Mouse (Mus musculus) embryonic facial prominence, embryonic 12.5 days (tissue): Measurements from ENCODE around the gene Jpt1. TPM values are rescaled to one million over a fixed set of nuclear protein-coding genes. Genes with fewer than 3 reads are reported as not detected.
"Not testable (repeated sequence)": the region's sequence is repeated elsewhere in the genome, so short reads cannot be mapped to it uniquely, and the experiment has no call there.

Source experiments
- ATAC-seq: fragments of 200-750 bp; cut with Nextera tagmentation; 2 replicates; pipeline ENCODE4 v1.8.0; 2017; ENCODE audit not compliant: insufficient number of reproducible peaks, insufficient read depth, low FRiP score, low TSS enrichment
- H3K27ac ChIP-seq: fragments of 300-500 bp; sonication (generic); 2 replicates; pipeline ENCODE4 v1.5.1; 2016; ENCODE audit warnings: mild to moderate bottlenecking
- H3K27me3 ChIP-seq: fragments of 300-500 bp; sonication (generic); 2 replicates; pipeline ENCODE4 v1.6.1; 2016; ENCODE audit warnings: mild to moderate bottlenecking, moderate library complexity
- H3K36me3 ChIP-seq: fragments of 300-500 bp; sonication (generic); 2 replicates; pipeline ENCODE4 v1.6.1; 2016; ENCODE audit warnings: mild to moderate bottlenecking
- H3K4me1 ChIP-seq: fragments of 300-500 bp; sonication (generic); 2 replicates; pipeline ENCODE4 v1.6.1; 2016
- H3K4me2 ChIP-seq: fragments of 300-500 bp; sonication (generic); replicated peaks from 2 replicates; pipeline ENCODE4 v1.6.1; 2016; ENCODE audit warnings: mild to moderate bottlenecking, moderate library complexity
- H3K4me3 ChIP-seq: fragments of 300-500 bp; sonication (generic); 2 replicates; pipeline ENCODE4 v1.5.1; 2016; ENCODE audit warnings: mild to moderate bottlenecking
- H3K9ac ChIP-seq: fragments of 300-500 bp; sonication (generic); 2 replicates; pipeline ENCODE4 v1.6.1; 2016; ENCODE audit warnings: mild to moderate bottlenecking, moderate library complexity
- H3K9me3 ChIP-seq: fragments of 300-500 bp; sonication (generic); 2 replicates; pipeline ENCODE4 v1.6.1; 2016; ENCODE audit warnings: mild to moderate bottlenecking, moderate library complexity
- WGBS: fragments of 180-500 bp; shearing (Covaris S2); methylation state at CpG from one replicate; pipeline ENCODE4 v1.1.7; 2016; 5-methylcytosine and 5-hydroxymethylcytosine counted together
- polyA plus RNA-seq: library from polyadenylated mRNA; unstranded; fragments of >200 nt; fragmentation: Nextera tagmentation; extraction: Ambion mirVana; gene quantifications from 2 replicates; pipeline ENCODE4 v1.2.1, GENCODE M21; 2016

Gene Jpt1
- 591 and 626 TPM in 2 replicates for polyA plus RNA-seq

GRCm38 (mm10) chr11:115514238-115514663, at the start of gene Jpt1:
Gene Jpt1 (minus strand): TSS chr11:115514387.
- Histone ChIP-seq H3K36me3 (no peaks in the 10 kb centered on the region), H3K9me3 (no peaks in the 10 kb centered on the region), H3K27me3 (no peaks in the 10 kb centered on the region), H3K9ac (peak within 1 kb of the TSS; percentile 81), H3K4me3 (peak within 1 kb of the TSS; percentile 92), H3K4me2 (peak within 1 kb of the TSS; percentile 89), H3K4me1 (peaks cover 36% of the 10 kb centered on the region), H3K27ac (peak within 1 kb of the TSS; percentile 52)
- ATAC-seq: peak; percentile 95
- under 1% methylated on average over 24 of the region's 24 CpGs for WGBS

GRCm38 (mm10) chr11:115563406-115563805, 49.2 kb upstream of the Jpt1 start:
- Histone ChIP-seq H3K4me3 (peak overlapping the region; percentile 76), H3K27ac (peak overlapping the region; percentile 88; the same call in 1 of the 2 replicates), H3K4me2 (peak overlapping the region; percentile 78), H3K9me3 (no peaks in the 10 kb centered on the region), H3K4me1 (peaks cover 14% of the 10 kb centered on the region), H3K9ac (peak overlapping the region; percentile 78; the same call in 1 of the 2 replicates), H3K27me3 (no peaks in the 10 kb centered on the region), H3K36me3 (peaks cover 29% of the 10 kb centered on the region)
- 51% methylated on average over 4 of the region's 4 CpGs for WGBS
- ATAC-seq: no peak

- Histone ChIP-seq H3K4me3 (no peak overlapping the region), H3K9ac (no peak overlapping the region), H3K36me3 (no peaks in the 10 kb centered on the region), H3K27ac (no peak overlapping the region), H3K9me3 (no peaks in the 10 kb centered on the region), H3K27me3 (no peaks in the 10 kb centered on the region), H3K4me1 (no peaks in the 10 kb centered on the region), H3K4me2 (no peak overlapping the region)
- WGBS: 77% methylated on average over 17 of the region's 17 CpGs
- ATAC-seq: no peak
Measured at GRCm38 (mm10) chr11:115555717-115556116, 41.5 kb upstream of the Jpt1 start.

GRCm38 (mm10) chr11:115552783-115553182, 38.6 kb upstream of the Jpt1 start:
- Histone ChIP-seq H3K4me3 (no peak overlapping the region), H3K4me2 (no peak overlapping the region), H3K27me3 (no peaks in the 10 kb centered on the region), H3K9me3 (no peaks in the 10 kb centered on the region), H3K27ac (no peak overlapping the region), H3K9ac (no peak overlapping the region), H3K4me1 (no peaks in the 10 kb centered on the region), H3K36me3 (no peaks in the 10 kb centered on the region)
- WGBS: 56% methylated on average over 4 of the region's 4 CpGs
- ATAC-seq: no peak

- H3K27me3 ChIP-seq: 0 out of 2 replicates have a peak, but pooled peaks cover 3% of the 10 kb centered on the region
- no peak overlapping the region for H3K9ac ChIP-seq
- no peaks in the 10 kb centered on the region for H3K4me1 ChIP-seq
- no peak for ATAC-seq
- H3K9me3 ChIP-seq: no peaks in the 10 kb centered on the region
- no peak overlapping the region for H3K4me2 ChIP-seq
- H3K27ac ChIP-seq: no peak overlapping the region
- no peaks in the 10 kb centered on the region for H3K36me3 ChIP-seq
- no peak overlapping the region for H3K4me3 ChIP-seq
- WGBS: 76% methylated on average over 4 of the region's 4 CpGs
Measured at GRCm38 (mm10) chr11:115543571-115543970, 29.4 kb upstream of the Jpt1 start.

- ATAC-seq: no peak
- Histone ChIP-seq H3K4me1 (peaks cover 13% of the 10 kb centered on the region; the same call in 1 of the 2 replicates), H3K27me3 (no peaks in the 10 kb centered on the region), H3K4me2 (no peak overlapping the region), H3K9ac (no peak overlapping the region), H3K36me3 (peaks cover 7% of the 10 kb centered on the region), H3K9me3 (no peaks in the 10 kb centered on the region), H3K4me3 (no peak overlapping the region), H3K27ac (no peak overlapping the region)
- 62% methylated on average over 2 of the region's 2 CpGs for WGBS
Measured at GRCm38 (mm10) chr11:115538045-115538444, 23.9 kb upstream of the Jpt1 start.

GRCm38 (mm10) chr11:115536856-115537568, 22.8 kb upstream of the Jpt1 start:
- no peaks in the 10 kb centered on the region for H3K27me3 ChIP-seq
- ATAC-seq: 0 out of 2 replicates have a peak, but pooled peaks have one; percentile 10
- peaks cover 13% of the 10 kb centered on the region; the same call in 1 of the 2 replicates for H3K4me1 ChIP-seq
- H3K9ac ChIP-seq: peak overlapping the region; percentile 5; the same call in 1 of the 2 replicates
- H3K4me2 ChIP-seq: peak overlapping the region; percentile 46
- 89% methylated on average over 10 of the region's 10 CpGs for WGBS
- H3K27ac ChIP-seq: peak overlapping the region; percentile 100
- peaks cover 17% of the 10 kb centered on the region for H3K36me3 ChIP-seq
- H3K9me3 ChIP-seq: no peaks in the 10 kb centered on the region
- H3K4me3 ChIP-seq: peak overlapping the region; percentile 93

GRCm38 (mm10) chr11:115536038-115536681, 22.0 kb upstream of the Jpt1 start, which contains the start of gene Sumo2:
Gene Sumo2 (minus strand): TSS chr11:115536276.
- Histone ChIP-seq H3K4me3 (peak within 1 kb of the TSS; percentile 93), H3K9me3 (no peaks in the 10 kb centered on the region), H3K9ac (peak within 1 kb of the TSS; percentile 98), H3K27ac (peak within 1 kb of the TSS; percentile 100), H3K36me3 (peaks cover 26% of the 10 kb centered on the region), H3K4me2 (peak within 1 kb of the TSS; percentile 84), H3K4me1 (peaks cover 13% of the 10 kb centered on the region; the same call in 1 of the 2 replicates), H3K27me3 (no peaks in the 10 kb centered on the region)
- 1% methylated on average over 64 of the region's 70 CpGs for WGBS
- peak; percentile 76 for ATAC-seq

GRCm38 (mm10) chr11:115535401-115536037, 21.3 kb upstream of the Jpt1 start:
- no peaks in the 10 kb centered on the region for H3K27me3 ChIP-seq
- peak overlapping the region; percentile 100 for H3K27ac ChIP-seq
- peaks cover 28% of the 10 kb centered on the region for H3K36me3 ChIP-seq
- 1% methylated on average over 74 of the region's 84 CpGs for WGBS
- peaks cover 13% of the 10 kb centered on the region; the same call in 1 of the 2 replicates for H3K4me1 ChIP-seq
- no peaks in the 10 kb centered on the region for H3K9me3 ChIP-seq
- peak overlapping the region; percentile 84 for H3K4me2 ChIP-seq
- peak overlapping the region; percentile 98 for H3K9ac ChIP-seq
- peak overlapping the region; percentile 93 for H3K4me3 ChIP-seq
- ATAC-seq: peak; percentile 42

- H3K36me3 ChIP-seq: peaks cover 34% of the 10 kb centered on the region
- no peaks in the 10 kb centered on the region for H3K9me3 ChIP-seq
- peak overlapping the region; percentile 100 for H3K27ac ChIP-seq
- no peak for ATAC-seq
- H3K4me1 ChIP-seq: peaks cover 13% of the 10 kb centered on the region; the same call in 1 of the 2 replicates
- H3K4me3 ChIP-seq: peak overlapping the region; percentile 93
- 6% methylated on average over 11 of the region's 11 CpGs for whole genome bisulfite sequencing
- peak overlapping the region; percentile 98 for H3K9ac ChIP-seq
- H3K27me3 ChIP-seq: no peaks in the 10 kb centered on the region
- H3K4me2 ChIP-seq: peak overlapping the region; percentile 84
Measured at GRCm38 (mm10) chr11:115534759-115535371, 20.7 kb upstream of the Jpt1 start.

GRCm38 (mm10) chr11:115526446-115526845, 12.3 kb upstream of the Jpt1 start:
- H3K27ac ChIP-seq, H3K9ac ChIP-seq, ATAC-seq, H3K9me3 ChIP-seq, H3K4me2 ChIP-seq, H3K4me1 ChIP-seq, H3K4me3 ChIP-seq, H3K27me3 ChIP-seq: not testable (repeated sequence)
- H3K36me3 ChIP-seq: peaks cover 71% of the 10 kb centered on the region
- WGBS: 77% methylated on average over 3 of the region's 3 CpGs
